Mouse (Mus musculus) spleen, adult 2 months (tissue): Measurements from ENCODE around the gene Ndufaf1. TPM values are rescaled to one million over a fixed set of nuclear protein-coding genes. Genes with fewer than 3 reads are reported as not detected.

Experiments
- DNase-seq, 2 experiments: peaks; one replicate each; pipeline versions ENCODE4 v3.0.0 to v3.0.0-alpha.2; 2012 to 2021; ENCODE audit warnings: low spot score in 2 of 2, low read depth in 1 of 2
- H3K27ac ChIP-seq: fragments of 200-500 bp; 2 replicates; pipeline ENCODE4 v1.5.1; 2012; ENCODE audit warnings: low read length, inconsistent platforms; ENCODE audit not compliant: insufficient read depth
- H3K27me3 ChIP-seq: fragments of 200-500 bp; 2 replicates; pipeline ENCODE4 v1.6.1; 2012; ENCODE audit warnings: mild to moderate bottlenecking, moderate library complexity, low read length, inconsistent platforms; ENCODE audit not compliant: control insufficient read depth, insufficient read depth
- H3K36me3 ChIP-seq: fragments of 200-500 bp; 2 replicates; pipeline ENCODE4 v1.6.1; 2012; ENCODE audit warnings: mild to moderate bottlenecking, low read length, inconsistent platforms; ENCODE audit not compliant: control insufficient read depth, insufficient read depth
- H3K4me1 ChIP-seq: fragments of 200-500 bp; 2 replicates; pipeline ENCODE4 v1.6.1; 2011; ENCODE audit warnings: inconsistent platforms; ENCODE audit not compliant: control insufficient read depth, insufficient read depth, insufficient read length
- H3K4me3 ChIP-seq: fragments of 200-500 bp; 2 replicates; pipeline ENCODE4 v1.5.1; 2011; ENCODE audit warnings: mild to moderate bottlenecking, inconsistent platforms; ENCODE audit not compliant: insufficient read depth, insufficient read length; ENCODE audit errors: extremely low read depth
- CTCF ChIP-seq: fragments of 200-500 bp; IDR thresholded peaks from 2 replicates; pipeline ENCODE4 v1.5.1; 2011; ENCODE audit warnings: mild to moderate bottlenecking, inconsistent platforms; ENCODE audit not compliant: insufficient read depth, insufficient read length, insufficient replicate concordance; ENCODE audit errors: extremely low read depth
- POLR2A ChIP-seq: fragments of 200-500 bp; IDR thresholded peaks from 2 replicates; pipeline ENCODE4 v1.6.1; 2011; ENCODE audit warnings: low read depth, low read length, inconsistent platforms
- WGBS: fragments of 180-500 bp; shearing (Covaris S2); methylation state at CpG from one replicate; pipeline ENCODE4 v1.1.7; 2018; 5-methylcytosine and 5-hydroxymethylcytosine counted together
- polyA plus RNA-seq: library from polyadenylated mRNA; depleted of rRNA; stranded (reverse); fragments of >200 nt; gene quantifications from 2 replicates; pipeline ENCODE4 v1.2.3, GENCODE M21; 2012; rRNA removed

Ndufaf1 gene
- 1.5 and 2.1 TPM in 2 replicates for polyA plus RNA-seq

DNA sequence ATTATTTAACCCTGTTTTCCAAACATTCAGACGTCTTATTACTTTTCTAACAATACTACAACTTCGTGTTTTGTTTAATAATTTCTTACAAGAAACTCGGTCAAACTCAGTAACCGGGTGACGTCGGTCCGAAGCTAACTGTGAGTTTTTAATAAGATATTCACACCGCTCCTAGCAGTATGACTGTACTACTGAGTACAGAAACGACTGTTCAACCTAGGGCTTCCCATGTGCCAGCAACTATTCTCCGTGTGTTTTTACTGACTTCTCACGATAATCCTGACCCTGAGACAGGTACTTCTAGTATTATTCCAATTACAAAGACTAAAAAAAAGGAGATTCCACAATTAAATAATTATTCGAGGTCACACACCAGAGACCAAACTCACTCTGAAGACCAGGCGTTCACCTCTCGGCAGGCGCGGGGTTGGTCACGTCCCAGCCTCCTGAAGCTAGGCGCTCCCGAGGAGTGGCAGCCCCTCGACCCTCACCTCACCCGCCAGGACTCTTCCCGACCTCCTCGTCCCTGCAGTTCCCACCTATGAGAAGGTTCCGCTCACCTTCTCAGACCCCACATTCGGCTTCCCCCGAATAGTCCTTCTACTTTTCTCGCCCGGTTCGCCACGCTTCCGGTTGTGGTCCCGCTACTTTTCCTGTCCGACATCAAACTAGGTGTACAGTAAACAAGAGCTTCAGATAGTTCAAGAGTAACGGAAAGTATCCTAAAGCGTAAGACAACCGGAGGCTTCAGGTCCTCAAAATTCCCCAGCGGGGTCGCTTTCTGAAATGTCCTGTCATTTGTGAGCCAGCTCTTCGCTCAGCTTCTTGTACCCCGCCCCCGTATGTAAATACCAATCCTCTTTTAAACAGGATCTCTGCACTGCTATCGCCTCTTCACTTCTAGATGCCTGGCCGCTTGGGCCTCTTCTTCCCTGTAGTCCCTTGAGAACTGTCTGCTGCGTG, at the start of gene Ndufaf1:
Ndufaf1 (minus strand) TSS at position 608 of the 963 bp plus-strand sequence.
- TF ChIP-seq CTCF (no peak), POLR2A (no peak; the same call in 1 of the 2 replicates)
- no peaks in the 10 kb centered on the region for H3K27me3 ChIP-seq
- 1% methylated on average over 44 of the region's 44 CpGs for WGBS

DNA sequence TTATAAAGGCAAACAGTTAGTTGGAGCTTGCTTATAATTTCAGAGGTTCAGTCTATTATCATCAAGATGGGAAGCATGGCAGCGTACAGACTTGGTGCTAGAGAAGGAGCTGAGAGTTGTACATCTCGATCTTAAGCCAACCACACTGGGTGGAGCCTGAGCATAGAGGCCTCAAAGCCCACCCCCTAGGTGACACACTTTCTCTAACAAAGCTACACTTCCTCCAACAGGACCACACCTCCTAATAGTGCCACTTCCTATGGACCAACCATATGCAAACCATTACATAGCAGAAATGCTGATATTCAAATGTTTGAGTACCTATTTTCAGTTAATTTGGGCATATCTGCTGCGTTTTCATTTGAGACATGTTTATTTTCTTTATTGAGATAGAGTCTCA, 47.4 kb upstream of the Ndufaf1 start:
- Histone ChIP-seq H3K36me3 (peaks cover 19% of the 10 kb centered on the region), H3K4me3 (no peak overlapping the region), H3K27ac (no peak overlapping the region), H3K27me3 (no peaks in the 10 kb centered on the region), H3K4me1 (no peaks in the 10 kb centered on the region)
- WGBS = 79% methylated on average over 3 of the region's 3 CpGs
- TF ChIP-seq POLR2A = no peak
- TF ChIP-seq CTCF = no peak
- DNase-seq = no peak

More for the DNA sequence above, at the start of gene Ndufaf1:
- H3K4me3 ChIP-seq = peak within 1 kb of the TSS; percentile 83
- H3K36me3 ChIP-seq = peaks cover 7% of the 10 kb centered on the region
- no peaks in the 10 kb centered on the region for H3K4me1 ChIP-seq
- peak; percentile 52 to 74 for DNase-seq
- H3K27ac ChIP-seq = peak within 1 kb of the TSS; percentile 69

- Histone ChIP-seq H3K27me3 (no peaks in the 10 kb centered on the region), H3K36me3 (peaks cover 18% of the 10 kb centered on the region), H3K4me1 (no peaks in the 10 kb centered on the region), H3K4me3 (no peak overlapping the region), H3K27ac (no peak overlapping the region)
- no peak for DNase-seq
- no peak for TF ChIP-seq POLR2A
- 93% methylated on average over 3 of the region's 3 CpGs for WGBS
These were observed 45.0 kb upstream of the Ndufaf1 start for GRCm38 (mm10) chr2:119707676-119708075.

DNA sequence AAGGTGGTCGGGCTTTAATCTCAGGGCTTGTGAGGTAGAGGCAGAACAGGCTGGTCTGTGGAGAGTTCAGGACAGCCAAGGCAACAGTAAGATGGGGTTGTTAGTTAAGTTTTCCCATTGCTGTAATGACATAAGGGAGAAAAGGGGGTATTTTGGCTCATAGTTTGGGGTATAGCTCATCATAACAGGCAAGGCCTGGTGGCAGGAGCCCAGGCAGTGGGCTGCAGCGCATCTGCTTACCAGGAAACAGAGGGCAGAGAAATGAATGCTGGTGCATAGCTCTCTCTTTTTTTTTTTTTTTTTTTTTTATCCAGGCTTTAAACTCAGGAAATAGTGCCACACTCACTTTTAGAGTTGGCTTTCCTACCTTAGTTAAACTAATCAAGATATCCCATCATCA, 40.5 kb upstream of the Ndufaf1 start:
- no peak overlapping the region for H3K4me3 ChIP-seq

GRCm38 (mm10) chr2:119699962-119700361, 37.3 kb upstream of the Ndufaf1 start:
- Histone ChIP-seq H3K27ac (no peak overlapping the region), H3K36me3 (no peaks in the 10 kb centered on the region; the same call in none of the 2 replicates), H3K27me3 (no peaks in the 10 kb centered on the region), H3K4me3 (no peak overlapping the region), H3K4me1 (peaks cover 6% of the 10 kb centered on the region; the same call in 1 of the 2 replicates)
- no peak for DNase-seq
- WGBS = 96% methylated on average over 3 of the region's 3 CpGs
- TF ChIP-seq CTCF = no peak
- TF ChIP-seq POLR2A = no peak

More for the DNA sequence above, 40.5 kb upstream of the Ndufaf1 start:
- H3K27me3 ChIP-seq = no peaks in the 10 kb centered on the region
- TF ChIP-seq POLR2A (no peak), CTCF (no peak)
- H3K36me3 ChIP-seq = peaks cover 9% of the 10 kb centered on the region
- no peak overlapping the region for H3K27ac ChIP-seq
- DNase-seq = no peak
- peaks cover 4% of the 10 kb centered on the region; the same call in 1 of the 2 replicates for H3K4me1 ChIP-seq
- WGBS = 98% methylated on average over 2 of the region's 2 CpGs

- Histone ChIP-seq H3K27me3 (no peaks in the 10 kb centered on the region), H3K4me3 (no peak overlapping the region), H3K36me3 (no peaks in the 10 kb centered on the region; the same call in none of the 2 replicates), H3K27ac (0 out of 2 replicates have a peak overlapping the region, but pooled peaks have one; percentile 27), H3K4me1 (peaks cover 6% of the 10 kb centered on the region; the same call in 1 of the 2 replicates)
- peak; percentile 37 to 59 for DNase-seq
- WGBS = 24% methylated on average over 2 of the region's 2 CpGs
- TF ChIP-seq CTCF (no peak), POLR2A (no peak)
These were observed 35.8 kb upstream of the Ndufaf1 start for GRCm38 (mm10) chr2:119698472-119698871.

- H3K27ac ChIP-seq = no peak overlapping the region
- no peak overlapping the region for H3K4me3 ChIP-seq
- peaks cover 6% of the 10 kb centered on the region; the same call in 1 of the 2 replicates for H3K4me1 ChIP-seq
- no peaks in the 10 kb centered on the region; the same call in 1 of the 2 replicates for H3K36me3 ChIP-seq
- WGBS = 90% methylated on average over 1 of the region's 1 CpGs
- TF ChIP-seq CTCF (no peak), POLR2A (no peak)
- DNase-seq = no peak
- H3K27me3 ChIP-seq = no peaks in the 10 kb centered on the region
These were observed 33.5 kb upstream of the Ndufaf1 start for GRCm38 (mm10) chr2:119696111-119696510.
